Mouse (Mus musculus) urinary bladder, postnatal 4 days (tissue): Measurements from ENCODE around the gene Dct.
A peak's percentile ranks its signal among the peaks of the same experiment; 100 is the strongest.

ENCODE experiments used
- DNase-seq, 2 experiments: peaks; one replicate each; pipeline ENCODE4 v3.0.0; 2021 to 2022; ENCODE audit warnings: low spot score in 2 of 2

Dct gene

GRCm38 (mm10) chr14:118042963-118043362, 9.1 kb downstream of the Dct start:
- peak in 1 of 2 experiments; percentile 29 for DNase-seq

- no peak for DNase-seq
Observed at GRCm38 (mm10) chr14:118042066-118042762, 9.8 kb downstream of the Dct start.

- DNase-seq: no peak
Observed at GRCm38 (mm10) chr14:118040550-118041250, 11.3 kb downstream of the Dct start.

GRCm38 (mm10) chr14:118039074-118039473, 13.0 kb downstream of the Dct start:
- DNase-seq: no peak

GRCm38 (mm10) chr14:118027564-118027963, 24.5 kb downstream of the Dct start:
- DNase-seq: no peak

GRCm38 (mm10) chr14:118021867-118022543, 30.0 kb downstream of the Dct start:
- DNase-seq: no peak

- DNase-seq: no peak
Observed at GRCm38 (mm10) chr14:118019314-118019713, 32.7 kb downstream of the Dct start.

GRCm38 (mm10) chr14:118013237-118013636, 38.8 kb downstream of the Dct start:
- no peak for DNase-seq

- no peak for DNase-seq
Observed at GRCm38 (mm10) chr14:118009541-118009940, 42.5 kb downstream of the Dct start.

- DNase-seq: no peak
Observed at GRCm38 (mm10) chr14:118005697-118006096, 46.3 kb downstream of the Dct start.

- DNase-seq: no peak
Observed at GRCm38 (mm10) chr14:118004434-118004833, 47.6 kb downstream of the Dct start.

GRCm38 (mm10) chr14:117993845-117994244, 58.2 kb downstream of the Dct start:
- DNase-seq: no peak

GRCm38 (mm10) chr14:117992600-117993256, 59.3 kb downstream of the Dct start:
- DNase-seq: no peak

GRCm38 (mm10) chr14:117990203-117990602, 61.8 kb downstream of the Dct start:
- DNase-seq: no peak

GRCm38 (mm10) chr14:117988444-117988843, 63.6 kb downstream of the Dct start:
- DNase-seq: no peak

GRCm38 (mm10) chr14:117981532-117981931, 70.5 kb downstream of the Dct start:
- DNase-seq: no peak

GRCm38 (mm10) chr14:117972576-117972975, 79.5 kb downstream of the Dct start:
- no peak for DNase-seq
